Mouse (Mus musculus): ENCODE data around the gene Acsbg2. TPM values are rescaled to one million over a fixed set of nuclear protein-coding genes. Genes with fewer than 3 reads are reported as not detected.

Gene Acsbg2
- polyA plus RNA-seq (2014; fragmentation: Illumina TruSeq; extraction: RNeasy Lipid Tissue Mini Kit (QIAGEN cat#74804); ENCODE audit: low replicate concordance), result not detected

GRCm38 (mm10) chr17:56874237-56874636 is at the start of gene Acsbg2:
Gene Acsbg2 (minus strand): TSS chr17:56874447.

GRCm38 (mm10) chr17:56874936-56875651 is 847 bp upstream of the Acsbg2 start, which contains the start of gene 1700061G19Rik:
Gene 1700061G19Rik (plus strand): TSS chr17:56875477.

DNA sequence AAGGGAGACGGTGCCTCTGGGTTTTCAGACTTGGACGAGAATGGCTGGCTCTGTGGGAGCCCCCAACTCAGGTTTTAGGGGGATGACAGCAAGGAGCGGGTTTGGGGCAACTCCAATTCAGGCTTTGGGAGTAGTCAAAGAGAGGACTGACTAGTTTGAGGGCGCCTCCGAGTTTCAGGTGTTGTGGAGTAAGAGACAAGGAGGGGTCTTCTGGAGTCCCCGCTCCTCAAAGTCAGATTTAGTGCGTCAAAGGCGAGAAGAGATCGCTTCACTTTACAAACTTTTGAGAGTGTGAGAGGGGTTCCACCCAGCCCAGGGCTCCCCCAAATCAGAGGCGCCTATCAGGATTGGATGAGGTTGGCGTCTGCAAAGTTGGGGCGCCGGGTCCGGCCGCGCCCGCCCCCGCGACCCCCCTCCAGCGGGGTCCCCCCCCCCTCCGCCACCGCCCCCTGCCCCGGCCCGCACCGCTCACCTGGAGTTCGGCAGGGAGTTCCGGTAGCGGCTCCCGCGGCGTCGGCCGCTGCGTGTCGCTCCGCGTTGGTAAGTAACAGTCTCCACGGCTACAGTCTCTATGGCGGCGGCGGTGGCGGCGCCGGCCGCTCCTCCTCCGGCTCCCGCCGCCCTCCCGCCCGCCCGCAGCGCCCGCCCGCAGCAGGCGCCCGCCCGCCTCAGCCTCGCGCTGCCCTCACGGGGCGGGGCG is 43.7 kb downstream of the Acsbg2 start, which contains the start of gene Rfx2:
Gene Rfx2 (minus strand): TSS at position 603 of the 700 bp plus-strand sequence.

Other genes starting within 250 kb of the Acsbg2 start
- 1.2 TPM for gene Lonp1, start 247.6 kb downstream of the Acsbg2 start, polyA plus RNA-seq (2014; fragmentation: Illumina TruSeq; extraction: RNeasy Lipid Tissue Mini Kit (QIAGEN cat#74804); ENCODE audit: low replicate concordance)
- 0.26 TPM for gene Catsperd, start 246.3 kb downstream of the Acsbg2 start, polyA plus RNA-seq (2014; fragmentation: Illumina TruSeq; extraction: RNeasy Lipid Tissue Mini Kit (QIAGEN cat#74804); ENCODE audit: low replicate concordance)
- gene Ranbp3, start 201.2 kb downstream of the Acsbg2 start, polyA plus RNA-seq (2014; fragmentation: Illumina TruSeq; extraction: RNeasy Lipid Tissue Mini Kit (QIAGEN cat#74804); ENCODE audit: low replicate concordance), result 0.89 TPM
- gene Ndufa11, start 156.7 kb downstream of the Acsbg2 start, polyA plus RNA-seq (2014; fragmentation: Illumina TruSeq; extraction: RNeasy Lipid Tissue Mini Kit (QIAGEN cat#74804); ENCODE audit: low replicate concordance), result not detected
- gene Vmac, start 156.4 kb downstream of the Acsbg2 start, polyA plus RNA-seq (2014; fragmentation: Illumina TruSeq; extraction: RNeasy Lipid Tissue Mini Kit (QIAGEN cat#74804); ENCODE audit: low replicate concordance), result 3.3 TPM
- not detected for gene Nrtn, start 116.9 kb downstream of the Acsbg2 start, polyA plus RNA-seq (2014; fragmentation: Illumina TruSeq; extraction: RNeasy Lipid Tissue Mini Kit (QIAGEN cat#74804); ENCODE audit: low replicate concordance)
- 1.4 TPM for gene Dus3l, start 109.7 kb downstream of the Acsbg2 start, polyA plus RNA-seq (2014; fragmentation: Illumina TruSeq; extraction: RNeasy Lipid Tissue Mini Kit (QIAGEN cat#74804); ENCODE audit: low replicate concordance)
- not detected for gene Prr22, start 104.2 kb downstream of the Acsbg2 start, polyA plus RNA-seq (2014; fragmentation: Illumina TruSeq; extraction: RNeasy Lipid Tissue Mini Kit (QIAGEN cat#74804); ENCODE audit: low replicate concordance)
- 0.11 TPM for gene Rfx2, start 43.4 kb downstream of the Acsbg2 start, polyA plus RNA-seq (2014; fragmentation: Illumina TruSeq; extraction: RNeasy Lipid Tissue Mini Kit (QIAGEN cat#74804); ENCODE audit: low replicate concordance)
- not detected for gene 1700061G19Rik, start 1.0 kb upstream of the Acsbg2 start, polyA plus RNA-seq (2014; fragmentation: Illumina TruSeq; extraction: RNeasy Lipid Tissue Mini Kit (QIAGEN cat#74804); ENCODE audit: low replicate concordance)
- gene Mllt1, start 61.0 kb upstream of the Acsbg2 start, polyA plus RNA-seq (2014; fragmentation: Illumina TruSeq; extraction: RNeasy Lipid Tissue Mini Kit (QIAGEN cat#74804); ENCODE audit: low replicate concordance), result 0.52 TPM
- gene Acer1, start 107.7 kb upstream of the Acsbg2 start, polyA plus RNA-seq (2014; fragmentation: Illumina TruSeq; extraction: RNeasy Lipid Tissue Mini Kit (QIAGEN cat#74804); ENCODE audit: low replicate concordance), result 5.1 TPM
- gene Clpp, start 115.9 kb upstream of the Acsbg2 start, polyA plus RNA-seq (2014; fragmentation: Illumina TruSeq; extraction: RNeasy Lipid Tissue Mini Kit (QIAGEN cat#74804); ENCODE audit: low replicate concordance), result 0.63 TPM
- gene Alkbh7, start 122.9 kb upstream of the Acsbg2 start, polyA plus RNA-seq (2014; fragmentation: Illumina TruSeq; extraction: RNeasy Lipid Tissue Mini Kit (QIAGEN cat#74804); ENCODE audit: low replicate concordance), result not detected
- gene Pspn, start 125.6 kb upstream of the Acsbg2 start, polyA plus RNA-seq (2014; fragmentation: Illumina TruSeq; extraction: RNeasy Lipid Tissue Mini Kit (QIAGEN cat#74804); ENCODE audit: low replicate concordance), result not detected
- gene Gtf2f1, start 136.8 kb upstream of the Acsbg2 start, polyA plus RNA-seq (2014; fragmentation: Illumina TruSeq; extraction: RNeasy Lipid Tissue Mini Kit (QIAGEN cat#74804); ENCODE audit: low replicate concordance), result 1.6 TPM
- not detected for gene Gm17949, start 137.0 kb upstream of the Acsbg2 start, polyA plus RNA-seq (2014; fragmentation: Illumina TruSeq; extraction: RNeasy Lipid Tissue Mini Kit (QIAGEN cat#74804); ENCODE audit: low replicate concordance)
- gene Khsrp, start 157.1 kb upstream of the Acsbg2 start, polyA plus RNA-seq (2014; fragmentation: Illumina TruSeq; extraction: RNeasy Lipid Tissue Mini Kit (QIAGEN cat#74804); ENCODE audit: low replicate concordance), result 4.3 TPM
- gene Slc25a41, start 167.2 kb upstream of the Acsbg2 start, polyA plus RNA-seq (2014; fragmentation: Illumina TruSeq; extraction: RNeasy Lipid Tissue Mini Kit (QIAGEN cat#74804); ENCODE audit: low replicate concordance), result not detected
- 27.2 TPM for gene Crb3, start 184.7 kb upstream of the Acsbg2 start, polyA plus RNA-seq (2014; fragmentation: Illumina TruSeq; extraction: RNeasy Lipid Tissue Mini Kit (QIAGEN cat#74804); ENCODE audit: low replicate concordance)
- gene Slc25a23, start 185.4 kb upstream of the Acsbg2 start, polyA plus RNA-seq (2014; fragmentation: Illumina TruSeq; extraction: RNeasy Lipid Tissue Mini Kit (QIAGEN cat#74804); ENCODE audit: low replicate concordance), result 2.3 TPM
- 3.3 TPM for gene Dennd1c, start 204.1 kb upstream of the Acsbg2 start, polyA plus RNA-seq (2014; fragmentation: Illumina TruSeq; extraction: RNeasy Lipid Tissue Mini Kit (QIAGEN cat#74804); ENCODE audit: low replicate concordance)
- gene Tubb4a, start 213.3 kb upstream of the Acsbg2 start, polyA plus RNA-seq (2014; fragmentation: Illumina TruSeq; extraction: RNeasy Lipid Tissue Mini Kit (QIAGEN cat#74804); ENCODE audit: low replicate concordance), result not detected
- gene Tnfsf9, start 230.9 kb upstream of the Acsbg2 start, polyA plus RNA-seq (2014; fragmentation: Illumina TruSeq; extraction: RNeasy Lipid Tissue Mini Kit (QIAGEN cat#74804); ENCODE audit: low replicate concordance), result not detected

Data from small intestine, adult 10 weeks (tissue).